7 mouse cellular contexts compared by ENCODE assay signal in the genomic region with DNA sequence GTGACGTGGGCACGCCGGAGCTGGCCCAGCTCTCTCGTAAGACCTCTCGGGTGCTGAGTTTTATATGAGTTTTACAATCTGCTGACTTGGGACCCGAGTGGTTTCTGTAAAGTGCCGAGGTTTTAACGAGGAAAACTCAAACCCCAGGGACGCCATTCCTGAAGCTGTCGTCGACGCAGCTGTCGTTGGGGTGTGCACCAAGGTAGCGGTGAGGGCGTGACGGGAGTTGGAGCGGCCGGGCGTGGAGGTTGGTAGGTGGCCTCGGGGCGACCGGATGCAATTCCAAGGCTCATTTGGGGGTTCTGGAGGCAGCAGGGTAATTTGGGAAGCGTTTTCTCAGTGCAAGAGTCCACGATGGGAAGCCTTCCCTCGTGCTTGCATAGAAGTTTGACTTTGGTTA. TPM values are rescaled to one million over a fixed set of nuclear protein-coding genes. Genes with fewer than 3 reads are reported as not detected.
DNase-seq lines count a peak whose midpoint lies in the region; ATAC-seq lines count a peak whose summit lies in the region.
"Not testable (repeated sequence)": the region's sequence is repeated elsewhere in the genome, so short reads cannot be mapped to it uniquely, and the experiment has no call there.

No protein-coding gene starts in this region.

- WGBS in embryonic facial prominence, embryonic 13.5 days, result under 1% methylated on average over 25 of the region's 25 CpGs
- WGBS in heart, embryonic 11.5 days (ENCODE audit: insufficient replicate concordance), result 0% methylated on average over 25 of the region's 25 CpGs
- WGBS in intestine, embryonic 14.5 days, result 0% methylated on average over 25 of the region's 25 CpGs
- WGBS in limb, embryonic 15.5 days, result under 1% methylated on average over 25 of the region's 25 CpGs

- H3K4me3 ChIP-seq in embryonic facial prominence, embryonic 13.5 days, result peak overlapping the region; percentile 52
- H3K4me3 ChIP-seq in heart, embryonic 11.5 days (ENCODE audit: low read depth, low read length), result peak overlapping the region; percentile 53
- H3K4me3 ChIP-seq in intestine, embryonic 14.5 days (ENCODE audit: low read depth, low read length), result peak overlapping the region; percentile 41
- peak overlapping the region; percentile 49 for H3K4me3 ChIP-seq in limb, embryonic 15.5 days

- not testable (repeated sequence) for H3K27me3 ChIP-seq in embryonic facial prominence, embryonic 13.5 days; heart, embryonic 11.5 days (ENCODE audit: control insufficient read depth, insufficient read depth, low read length); intestine, embryonic 14.5 days (replicated peaks; ENCODE audit: control insufficient read depth, insufficient read depth, low read length); limb, embryonic 15.5 days

- H3K4me1 ChIP-seq in embryonic facial prominence, embryonic 13.5 days; heart, embryonic 11.5 days (ENCODE audit: control insufficient read depth, insufficient read depth, low read length); intestine, embryonic 14.5 days (replicated peaks; ENCODE audit: control insufficient read depth, insufficient read depth, low read length); limb, embryonic 15.5 days: not testable (repeated sequence)

- H3K36me3 ChIP-seq in embryonic facial prominence, embryonic 13.5 days; heart, embryonic 11.5 days (ENCODE audit: control insufficient read depth, insufficient read depth, low read length); intestine, embryonic 14.5 days (ENCODE audit: control insufficient read depth, insufficient read depth, low read length); limb, embryonic 15.5 days: not testable (repeated sequence)

- not testable (repeated sequence) for ATAC-seq in embryonic facial prominence, embryonic 13.5 days (ENCODE audit: insufficient number of reproducible peaks, insufficient read depth, low FRiP score, low TSS enrichment, low read depth); heart, embryonic 11.5 days (replicated peaks; ENCODE audit: insufficient number of reproducible peaks, low FRiP score, low TSS enrichment); limb, embryonic 15.5 days (ENCODE audit: insufficient number of reproducible peaks, low FRiP score, low TSS enrichment, low read depth)
- peak; percentile 24; the same call in 1 of the 2 replicates for ATAC-seq in intestine, embryonic 14.5 days (replicated peaks; ENCODE audit: low FRiP score, low TSS enrichment, low read depth)
- peak; percentile 60 for ATAC-seq in megakaryocyte progenitor cell, adult 5-6 weeks (replicated peaks; ENCODE audit: poor library complexity)

- peak overlapping the region; percentile 75 for H3K9ac ChIP-seq in embryonic facial prominence, embryonic 13.5 days
- H3K9ac ChIP-seq in heart, embryonic 11.5 days (ENCODE audit: low read depth, low read length), result peak overlapping the region; percentile 63
- peak overlapping the region; percentile 52 for H3K9ac ChIP-seq in intestine, embryonic 14.5 days (ENCODE audit: low read length)
- H3K9ac ChIP-seq in limb, embryonic 15.5 days, result peak overlapping the region; percentile 39; the same call in 1 of the 2 replicates

- H3K4me2 ChIP-seq in embryonic facial prominence, embryonic 13.5 days, result peak overlapping the region; percentile 66
- H3K4me2 ChIP-seq in heart, embryonic 11.5 days, result peak overlapping the region; percentile 66
- H3K4me2 ChIP-seq in intestine, embryonic 14.5 days (ENCODE audit: low read length), result peak overlapping the region; percentile 53
- H3K4me2 ChIP-seq in limb, embryonic 15.5 days, result peak overlapping the region; percentile 52

- not testable (repeated sequence) for H3K27ac ChIP-seq in embryonic facial prominence, embryonic 13.5 days; heart, embryonic 11.5 days (ENCODE audit: low read depth, low read length); intestine, embryonic 14.5 days (ENCODE audit: low read depth); limb, embryonic 15.5 days

- H3K9me3 ChIP-seq in embryonic facial prominence, embryonic 13.5 days; heart, embryonic 11.5 days (replicated peaks; ENCODE audit: control insufficient read depth, low read length); intestine, embryonic 14.5 days (ENCODE audit: control insufficient read depth, low read length); limb, embryonic 15.5 days: not testable (repeated sequence)

- peak; percentile 15 to 63 for DNase-seq in adrenal gland, adult (ENCODE audit: inconsistent age in 2 of 2, low spot score in 1 of 2)
- DNase-seq in intestine, embryonic 14.5 days (ENCODE audit: low spot score), result peak; percentile 62
- peak; percentile 20 for DNase-seq in retina, embryonic 14.5 days (ENCODE audit: low spot score)

RNA-seq across cellular contexts. Expression of a gene that starts 14.2 kb away (rescaled TPM):
- 20.3 and 23.0 TPM in 2 replicates for polyA plus RNA-seq in embryonic facial prominence, embryonic 13.5 days (2015; fragmentation: Nextera tagmentation; extraction: Ambion mirVana)
- polyA plus RNA-seq in heart, embryonic 11.5 days (2014; fragmentation: Nextera tagmentation; extraction: Ambion mirVana), result 18.6 and 24.5 TPM in 2 replicates
- polyA plus RNA-seq in intestine, embryonic 14.5 days (2014; fragmentation: Nextera tagmentation; extraction: Ambion mirVana), result 23.0 and 23.7 TPM in 2 replicates
- 18.2 and 18.9 TPM in 2 replicates for polyA plus RNA-seq in limb, embryonic 15.5 days (2015; fragmentation: Nextera tagmentation; extraction: Ambion mirVana)
- total RNA-seq in megakaryocyte progenitor cell, adult 5-6 weeks (2015), result 4.4 and 8.0 TPM in 2 replicates
- 8.3 and 8.4 TPM in 2 replicates for total RNA-seq in megakaryocyte progenitor cell, adult 5-6 weeks (2017)

RNA-seq across cellular contexts. Expression of a gene that starts 46.5 kb away (rescaled TPM):
- 20.0 and 21.1 TPM in 2 replicates for polyA plus RNA-seq in embryonic facial prominence, embryonic 13.5 days (2015; fragmentation: Nextera tagmentation; extraction: Ambion mirVana)
- 14.5 and 15.1 TPM in 2 replicates for polyA plus RNA-seq in heart, embryonic 11.5 days (2014; fragmentation: Nextera tagmentation; extraction: Ambion mirVana)
- polyA plus RNA-seq in intestine, embryonic 14.5 days (2014; fragmentation: Nextera tagmentation; extraction: Ambion mirVana), result 16.4 and 20.3 TPM in 2 replicates
- 11.4 and 13.1 TPM in 2 replicates for polyA plus RNA-seq in limb, embryonic 15.5 days (2015; fragmentation: Nextera tagmentation; extraction: Ambion mirVana)
- 9.2 and 11.3 TPM in 2 replicates for total RNA-seq in megakaryocyte progenitor cell, adult 5-6 weeks (2015)
- 6.0 and 8.1 TPM in 2 replicates for total RNA-seq in megakaryocyte progenitor cell, adult 5-6 weeks (2017)
